Mouse (Mus musculus) thymus, postnatal 14 days (tissue): ENCODE results near the gene Vmn1r21.
"Not testable (repeated sequence)": the region's sequence is repeated elsewhere in the genome, so short reads cannot be mapped to it uniquely, and the experiment has no call there.

Experiments used
- DNase-seq: peaks from one replicate; pipeline ENCODE4 v3.0.0; 2021

Gene Vmn1r21

GRCm38 (mm10) chr6:57850286-57850685, at the start of gene Vmn1r21:
TSS of gene Vmn1r21 (minus strand) at chr6:57850343.
- no peak for DNase-seq

GRCm38 (mm10) chr6:57859043-57860042, 9.2 kb upstream of the Vmn1r21 start:
- peak; percentile 21 for DNase-seq

- not testable (repeated sequence) for DNase-seq
Measured at GRCm38 (mm10) chr6:57851177-57851576, 1.0 kb upstream of the Vmn1r21 start.

GRCm38 (mm10) chr6:57839693-57840408, 10.3 kb downstream of the Vmn1r21 start:
- no peak for DNase-seq

GRCm38 (mm10) chr6:57825259-57825715, 24.9 kb downstream of the Vmn1r21 start:
- DNase-seq: no peak

GRCm38 (mm10) chr6:57824422-57825258, 25.5 kb downstream of the Vmn1r21 start, which contains the start of gene Vopp1:
TSS of gene Vopp1 (minus strand) at chr6:57825159.
- peak; percentile 75 for DNase-seq

- DNase-seq: no peak
Measured at GRCm38 (mm10) chr6:57823461-57823860, 26.7 kb downstream of the Vmn1r21 start.

GRCm38 (mm10) chr6:57822648-57823410, 27.3 kb downstream of the Vmn1r21 start:
- no peak for DNase-seq

- DNase-seq: no peak
Measured at GRCm38 (mm10) chr6:57814436-57814940, 35.7 kb downstream of the Vmn1r21 start.

GRCm38 (mm10) chr6:57811748-57812730, 38.1 kb downstream of the Vmn1r21 start:
- DNase-seq: no peak

- DNase-seq: no peak
Measured at GRCm38 (mm10) chr6:57805218-57806069, 44.7 kb downstream of the Vmn1r21 start.

- DNase-seq: no peak
Measured at GRCm38 (mm10) chr6:57803130-57803529, 47.0 kb downstream of the Vmn1r21 start.

GRCm38 (mm10) chr6:57798986-57799385, 51.2 kb downstream of the Vmn1r21 start:
- DNase-seq: no peak

GRCm38 (mm10) chr6:57796853-57797423, 53.2 kb downstream of the Vmn1r21 start:
- no peak for DNase-seq

- DNase-seq: no peak
Measured at GRCm38 (mm10) chr6:57795835-57796234, 54.3 kb downstream of the Vmn1r21 start.
